Mouse (Mus musculus) forebrain, postnatal 0 days (tissue): Measurements from ENCODE around the gene Srpk2. TPM values are rescaled to one million over a fixed set of nuclear protein-coding genes. Genes with fewer than 3 reads are reported as not detected.

Source experiments
- ATAC-seq: fragments of 200-750 bp; cut with Nextera tagmentation; 2 replicates; pipeline ENCODE4 v1.8.0; 2017; ENCODE audit warnings: mild to moderate bottlenecking, moderate library complexity
- DNase-seq: peaks from one replicate; pipeline ENCODE4 v3.0.0-alpha.2; 2015
- H3K27ac ChIP-seq: fragments of 300-500 bp; sonication (generic); 2 replicates; pipeline ENCODE4 v1.5.1; 2014; ENCODE audit warnings: low read depth, mild to moderate bottlenecking, antibody characterized with exemption, low read length, moderate library complexity, mixed read lengths
- H3K27me3 ChIP-seq: fragments of 300-500 bp; sonication (generic); 2 replicates; pipeline ENCODE4 v1.6.1; 2014; ENCODE audit warnings: mild to moderate bottlenecking, low read length, mixed read lengths; ENCODE audit not compliant: insufficient read depth
- H3K36me3 ChIP-seq: fragments of 300-500 bp; sonication (generic); 2 replicates; pipeline ENCODE4 v1.6.1; 2014; ENCODE audit warnings: mild to moderate bottlenecking, moderate library complexity; ENCODE audit not compliant: insufficient read depth
- H3K4me1 ChIP-seq: fragments of 300-500 bp; sonication (generic); 2 replicates; pipeline ENCODE4 v1.6.1; 2014; ENCODE audit warnings: antibody characterized with exemption; ENCODE audit not compliant: insufficient read depth
- H3K4me2 ChIP-seq: fragments of 300-500 bp; sonication (generic); 2 replicates; pipeline ENCODE4 v1.6.1; 2014; ENCODE audit warnings: low read depth, mild to moderate bottlenecking, moderate library complexity
- H3K4me3 ChIP-seq: fragments of 300-500 bp; sonication (generic); 2 replicates; pipeline ENCODE4 v1.5.1; 2014; ENCODE audit warnings: low read depth, low read length, mixed read lengths
- H3K9ac ChIP-seq: fragments of 300-500 bp; sonication (generic); 2 replicates; pipeline ENCODE4 v1.6.1; 2014; ENCODE audit warnings: mild to moderate bottlenecking
- H3K9me3 ChIP-seq: fragments of 300-500 bp; sonication (generic); 2 replicates; pipeline ENCODE4 v1.6.1; 2016; ENCODE audit warnings: low read length
- CTCF ChIP-seq: sonication (generic); IDR thresholded peaks from 2 replicates; pipeline ENCODE4 v1.5.1; 2016; ENCODE audit warnings: antibody characterized with exemption, control low read depth, low read depth
- WGBS: fragments of 180-500 bp; shearing (Covaris S2); extraction: QIAGEN DNeasy Blood & Tissue Kit; methylation state at CpG from one replicate; pipeline ENCODE4 v1.1.7; 2014; 5-methylcytosine and 5-hydroxymethylcytosine counted together
- polyA plus RNA-seq: library from polyadenylated mRNA; unstranded; fragments of >200 nt; fragmentation: Nextera tagmentation; extraction: Ambion mirVana; gene quantifications from 2 replicates; pipeline ENCODE4 v1.2.1, GENCODE M21; 2015
- total RNA-seq: library from RNA; depleted of rRNA; stranded (reverse); fragments of >200 nt; gene quantifications from 2 replicates; pipeline ENCODE4 v1.2.3, GENCODE M21; 2014

The Srpk2 gene
- total and polyA plus RNA-seq, 2 experiments from 2014 or later, result 88.8 to 144 TPM

DNA sequence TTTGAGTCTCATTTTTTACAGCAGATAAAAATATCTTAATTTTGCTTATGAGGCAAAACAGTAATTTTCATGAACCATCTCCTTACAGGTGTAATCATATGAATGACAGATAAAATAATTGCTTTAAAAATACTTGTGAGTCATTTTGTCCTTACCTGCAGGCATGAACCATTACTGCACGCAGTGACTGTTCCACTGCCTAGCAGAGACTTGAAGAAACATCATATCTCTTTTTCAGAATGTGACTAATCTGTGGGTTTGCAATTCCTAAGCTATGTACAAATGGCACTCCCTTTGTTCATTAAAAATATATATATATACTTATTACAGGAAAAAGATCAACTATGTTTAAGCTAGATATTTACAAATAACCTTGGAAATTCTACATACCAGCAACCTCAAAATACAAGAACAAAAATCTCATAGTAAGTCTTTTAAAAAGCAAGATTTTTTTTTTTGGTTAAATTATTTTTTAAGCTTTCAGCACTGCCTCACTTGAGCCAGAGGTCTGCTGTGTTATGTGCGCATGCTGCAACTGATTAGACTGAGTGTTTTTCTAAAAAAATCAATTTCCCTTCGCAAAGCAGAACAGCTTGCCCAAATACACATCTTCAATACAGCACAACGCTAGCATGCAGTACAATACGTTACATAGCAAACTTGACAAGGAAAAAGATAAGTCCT is 68.7 kb downstream of the Srpk2 start:
- peaks cover 12% of the 10 kb centered on the region for H3K4me1 ChIP-seq
- H3K4me2 ChIP-seq, result peak overlapping the region; percentile 68
- no peaks in the 10 kb centered on the region for H3K9me3 ChIP-seq
- no peaks in the 10 kb centered on the region for H3K27me3 ChIP-seq
- DNase-seq (peak; percentile 25), ATAC-seq (peak; percentile 65)
- H3K36me3 ChIP-seq, result no peaks in the 10 kb centered on the region
- H3K4me3 ChIP-seq, result peak overlapping the region; percentile 53
- no peak for TF ChIP-seq CTCF
- WGBS, result 7% methylated on average over 5 of the region's 5 CpGs
- H3K27ac ChIP-seq, result peak overlapping the region; percentile 89
- H3K9ac ChIP-seq, result peak overlapping the region; percentile 74

DNA sequence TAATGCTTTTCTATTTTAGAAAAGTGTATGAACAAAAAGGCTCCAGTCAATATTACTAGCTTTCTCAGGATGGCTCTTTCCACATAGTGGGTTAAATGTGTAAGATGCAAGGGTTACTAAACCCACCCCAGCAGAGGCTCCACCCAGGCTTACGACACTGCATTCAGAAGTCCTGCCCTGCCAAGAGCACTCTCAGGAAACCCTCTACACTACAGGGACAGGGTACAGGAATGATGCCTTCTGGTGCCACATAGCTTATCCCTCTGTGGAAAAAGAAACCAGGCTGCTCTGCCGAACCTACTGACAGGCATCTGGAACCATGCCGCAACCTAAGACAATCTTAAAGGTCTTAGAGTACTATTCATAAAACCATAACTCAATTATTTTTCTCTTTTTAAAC is 71.6 kb downstream of the Srpk2 start:
- WGBS, result 81% methylated on average over 3 of the region's 3 CpGs
- Histone ChIP-seq H3K27me3 (no peaks in the 10 kb centered on the region), H3K9me3 (no peaks in the 10 kb centered on the region), H3K9ac (no peak overlapping the region), H3K4me1 (peaks cover 12% of the 10 kb centered on the region), H3K4me3 (no peak overlapping the region), H3K4me2 (no peak overlapping the region), H3K36me3 (no peaks in the 10 kb centered on the region), H3K27ac (no peak overlapping the region)
- no peak for ATAC-seq
- no peak for TF ChIP-seq CTCF
- no peak for DNase-seq

- Histone ChIP-seq H3K4me1 (no peaks in the 10 kb centered on the region), H3K9ac (no peak overlapping the region), H3K27me3 (no peaks in the 10 kb centered on the region), H3K4me2 (no peak overlapping the region), H3K9me3 (no peaks in the 10 kb centered on the region), H3K27ac (no peak overlapping the region), H3K36me3 (no peaks in the 10 kb centered on the region), H3K4me3 (no peak overlapping the region)
- WGBS, result 80% methylated on average over 7 of the region's 7 CpGs
- ATAC-seq, result no peak
- no peak for TF ChIP-seq CTCF
- DNase-seq, result no peak
Measured at GRCm38 (mm10) chr5:23604036-23604705, 80.2 kb downstream of the Srpk2 start.

- Histone ChIP-seq H3K4me2 (no peak overlapping the region), H3K9ac (no peak overlapping the region), H3K4me1 (no peaks in the 10 kb centered on the region), H3K36me3 (no peaks in the 10 kb centered on the region), H3K27me3 (no peaks in the 10 kb centered on the region), H3K27ac (no peak overlapping the region), H3K9me3 (no peaks in the 10 kb centered on the region), H3K4me3 (no peak overlapping the region)
- DNase-seq (peak; percentile 22), ATAC-seq (peak; percentile 75)
- no peak for TF ChIP-seq CTCF
- 55% methylated on average over 5 of the region's 5 CpGs for WGBS
Measured at GRCm38 (mm10) chr5:23599750-23600537, 84.5 kb downstream of the Srpk2 start.

DNA sequence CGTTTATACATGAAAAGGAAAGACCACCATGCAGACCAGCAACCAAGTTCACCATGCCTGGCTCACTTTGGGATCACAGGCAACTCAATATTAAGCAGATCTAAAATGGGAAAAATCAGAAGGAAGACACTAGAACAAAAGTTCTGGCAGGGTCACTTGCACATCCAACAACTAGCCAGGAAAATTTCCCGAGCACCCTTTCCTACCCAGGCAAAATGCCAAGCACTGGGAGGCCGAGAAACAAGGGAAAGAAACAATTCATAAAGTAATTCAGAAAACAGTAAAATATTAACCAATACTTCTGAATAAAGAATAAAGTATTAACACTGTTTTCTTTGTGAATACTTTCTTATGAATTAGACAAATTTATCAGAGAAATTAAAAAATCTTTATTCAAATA is 85.2 kb downstream of the Srpk2 start:
- DNase-seq (no peak), ATAC-seq (no peak)
- WGBS, result 42% methylated on average over 3 of the region's 3 CpGs
- H3K27ac ChIP-seq, result no peak overlapping the region
- no peak overlapping the region for H3K4me3 ChIP-seq
- no peaks in the 10 kb centered on the region for H3K9me3 ChIP-seq
- H3K4me1 ChIP-seq, result no peaks in the 10 kb centered on the region
- H3K36me3 ChIP-seq, result no peaks in the 10 kb centered on the region
- H3K4me2 ChIP-seq, result no peak overlapping the region
- H3K27me3 ChIP-seq, result no peaks in the 10 kb centered on the region
- no peak overlapping the region for H3K9ac ChIP-seq
- TF ChIP-seq CTCF, result no peak

DNA sequence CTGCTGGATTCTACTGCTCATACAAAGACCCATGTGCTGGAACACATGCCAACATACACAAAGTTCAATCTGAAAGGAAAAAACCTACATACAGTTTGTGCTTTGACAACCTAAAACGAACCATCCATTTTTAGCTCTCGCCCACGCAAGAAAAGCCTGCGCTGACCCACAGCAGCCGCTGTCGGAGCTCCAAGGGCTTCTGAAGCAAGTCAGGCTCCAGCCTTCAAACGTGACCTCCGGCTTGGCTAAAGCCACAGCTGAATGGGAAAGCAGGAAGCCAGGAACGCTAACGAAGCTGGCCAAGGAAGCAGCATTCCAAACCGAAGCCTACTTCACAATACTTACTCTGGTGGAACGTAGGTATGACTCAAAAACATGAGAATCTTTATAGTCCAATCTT is 85.9 kb downstream of the Srpk2 start:
- Histone ChIP-seq H3K27ac (no peak overlapping the region), H3K4me1 (no peaks in the 10 kb centered on the region), H3K9ac (0 out of 2 replicates have a peak overlapping the region, but pooled peaks have one; percentile 1), H3K4me2 (no peak overlapping the region), H3K27me3 (no peaks in the 10 kb centered on the region), H3K4me3 (no peak overlapping the region), H3K36me3 (no peaks in the 10 kb centered on the region), H3K9me3 (no peaks in the 10 kb centered on the region)
- TF ChIP-seq CTCF, result no peak
- no peak for DNase-seq
- ATAC-seq, result no peak
- WGBS, result 54% methylated on average over 12 of the region's 12 CpGs

DNA sequence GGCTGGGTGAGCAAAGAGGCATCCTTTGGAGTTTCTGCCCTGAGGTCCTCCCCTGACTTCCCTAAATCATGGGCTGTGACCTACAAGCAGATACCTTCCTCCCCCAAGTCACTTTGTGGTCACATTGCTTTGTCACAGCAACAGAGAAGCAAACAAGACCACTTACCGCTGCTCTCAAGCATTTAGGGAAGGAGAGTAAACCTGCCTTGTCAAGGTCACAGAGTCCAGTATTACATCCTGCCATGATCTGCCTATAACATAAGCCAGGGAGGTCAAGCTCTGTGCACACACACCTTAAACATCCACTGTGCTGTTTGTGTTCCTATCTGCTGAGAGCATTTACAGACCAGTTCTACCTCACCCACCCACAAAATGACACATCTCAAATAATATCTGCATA is 86.4 kb downstream of the Srpk2 start:
- WGBS, result 82% methylated on average over 1 of the region's 1 CpGs
- ATAC-seq (no peak), DNase-seq (no peak)
- H3K9me3 ChIP-seq, result no peaks in the 10 kb centered on the region
- no peaks in the 10 kb centered on the region for H3K27me3 ChIP-seq
- no peak for TF ChIP-seq CTCF
- no peaks in the 10 kb centered on the region for H3K4me1 ChIP-seq
- no peak overlapping the region for H3K4me3 ChIP-seq
- no peak overlapping the region for H3K4me2 ChIP-seq
- no peaks in the 10 kb centered on the region for H3K36me3 ChIP-seq
- no peak overlapping the region for H3K27ac ChIP-seq
- H3K9ac ChIP-seq, result no peak overlapping the region
